Mouse (Mus musculus): ENCODE measurements around the gene Stx16.

- TF ChIP-seq POLR2A (IDR thresholded peaks at IDR 0.05; ENCODE audit: control insufficient read depth, extremely low read depth, insufficient read depth, low read length, poor library complexity) (no peak), CTCF (IDR thresholded peaks at IDR 0.05; ENCODE audit: borderline replicate concordance, control insufficient read depth, extremely low read depth, insufficient read depth, low read length, poor library complexity) (no peak)
These were observed 46.2 kb downstream of the Stx16 start for GRCm38 (mm10) chr2:174122331-174122730.
